Mouse (Mus musculus) embryonic facial prominence, embryonic 11.5 days (tissue): ENCODE results near the gene Gm26566. TPM values are rescaled to one million over a fixed set of nuclear protein-coding genes. Genes with fewer than 3 reads are reported as not detected.
"Not testable (repeated sequence)": the region's sequence is repeated elsewhere in the genome, so short reads cannot be mapped to it uniquely, and the experiment has no call there.

Source experiments
- ATAC-seq: fragments of 200-750 bp; cut with Nextera tagmentation; replicated peaks from 2 replicates; pipeline ENCODE4 v1.8.0; 2017; ENCODE audit warnings: low read depth; ENCODE audit not compliant: insufficient number of reproducible peaks, low FRiP score, low TSS enrichment
- DNase-seq: peaks from one replicate; pipeline ENCODE4 v3.0.0-alpha.2; 2015; ENCODE audit warnings: low spot score
- H3K27ac ChIP-seq: fragments of 300-500 bp; sonication (generic); replicated peaks from 2 replicates; pipeline ENCODE4 v1.5.1; 2014; ENCODE audit warnings: mild to moderate bottlenecking, low read depth, low read length, control low read depth
- H3K27me3 ChIP-seq: fragments of 300-500 bp; sonication (generic); 2 replicates; pipeline ENCODE4 v1.6.1; 2014; ENCODE audit warnings: mild to moderate bottlenecking, low read length, moderate library complexity, mixed read lengths; ENCODE audit not compliant: control insufficient read depth, insufficient read depth
- H3K36me3 ChIP-seq: fragments of 300-500 bp; sonication (generic); replicated peaks from 2 replicates; pipeline ENCODE4 v1.6.1; 2014; ENCODE audit warnings: low read depth, mild to moderate bottlenecking, low read length, moderate library complexity, mixed read lengths; ENCODE audit not compliant: control insufficient read depth, insufficient read depth
- H3K4me1 ChIP-seq: fragments of 300-500 bp; sonication (generic); 2 replicates; pipeline ENCODE4 v1.6.1; 2014; ENCODE audit warnings: low read length, mixed read lengths; ENCODE audit not compliant: control insufficient read depth, insufficient read depth
- H3K4me2 ChIP-seq: fragments of 300-500 bp; sonication (generic); 2 replicates; pipeline ENCODE4 v1.6.1; 2014; ENCODE audit warnings: low read depth, mild to moderate bottlenecking, control low read depth, low read length, moderate library complexity
- H3K4me3 ChIP-seq: fragments of 300-500 bp; sonication (generic); 2 replicates; pipeline ENCODE4 v1.5.1; 2014; ENCODE audit warnings: low read depth, low read length, control low read depth
- H3K9ac ChIP-seq: fragments of 300-500 bp; sonication (generic); replicated peaks from 2 replicates; pipeline ENCODE4 v1.6.1; 2014; ENCODE audit warnings: mild to moderate bottlenecking, control low read depth, low read length
- H3K9me3 ChIP-seq: fragments of 300-500 bp; sonication (generic); replicated peaks from 2 replicates; pipeline ENCODE4 v1.6.1; 2016; ENCODE audit warnings: mild to moderate bottlenecking, low read length, inconsistent platforms, mixed read lengths; ENCODE audit not compliant: control insufficient read depth
- WGBS: fragments of 180-500 bp; shearing (Covaris S2); extraction: QIAGEN DNeasy Blood & Tissue Kit; methylation state at CpG from one replicate; pipeline ENCODE4 v1.1.7; 2014; 5-methylcytosine and 5-hydroxymethylcytosine counted together
- polyA plus RNA-seq: library from polyadenylated mRNA; unstranded; fragments of >200 nt; fragmentation: Nextera tagmentation; extraction: Ambion mirVana; gene quantifications from 2 replicates; pipeline ENCODE4 v1.2.1, GENCODE M21; 2014

Gm26566 gene
- polyA plus RNA-seq, 1 experiment from 2014 or later, result 1.6 TPM

DNA sequence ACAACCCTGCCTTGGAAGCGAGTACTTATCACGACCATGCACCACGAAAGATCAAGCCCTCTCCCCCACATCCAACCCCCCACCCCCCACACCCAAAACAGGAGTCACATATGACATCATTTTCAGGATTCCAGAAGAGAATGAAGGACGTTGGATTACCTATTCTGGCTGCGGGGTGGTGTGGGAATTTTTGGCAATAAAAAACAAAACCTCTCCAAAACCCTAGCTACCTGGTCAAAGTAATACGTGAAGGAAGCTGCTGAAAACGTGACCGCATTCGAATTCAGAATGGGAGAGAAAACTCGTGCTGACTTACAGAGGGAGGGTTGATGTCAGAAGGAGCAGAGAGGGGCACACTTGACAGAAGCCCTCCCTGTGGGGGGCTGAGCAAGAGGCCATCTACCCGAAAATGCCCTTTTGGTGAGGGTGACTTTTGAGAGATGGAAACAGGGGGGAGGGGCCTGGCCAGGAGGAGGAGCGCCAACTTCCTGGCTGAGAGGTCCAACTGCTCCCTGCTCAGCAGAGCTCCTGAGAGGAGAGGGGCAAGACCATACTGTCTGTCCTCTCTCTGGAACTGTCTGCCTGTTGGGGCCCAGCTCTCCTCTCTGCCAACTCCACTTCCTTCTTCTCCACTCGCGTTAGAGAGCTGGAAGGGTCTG lies 38.1 kb downstream of the Gm26566 start, which contains the start of gene Gm13283:
Gene Gm13283 (plus strand): TSS at position 510 of the 659 bp plus-strand sequence.
- H3K4me1 ChIP-seq, H3K27me3 ChIP-seq, ATAC-seq, H3K9me3 ChIP-seq, H3K36me3 ChIP-seq, H3K27ac ChIP-seq, DNase-seq, H3K9ac ChIP-seq: not testable (repeated sequence)
- 26% methylated on average over 7 of the region's 14 CpGs for WGBS
- Histone ChIP-seq H3K4me2 (peak within 1 kb of the TSS; percentile 46), H3K4me3 (peak within 1 kb of the TSS; percentile 21)

GRCm38 (mm10) chr4:88760431-88760830 lies 38.8 kb downstream of the Gm26566 start:
- H3K9ac ChIP-seq, ATAC-seq, H3K4me1 ChIP-seq, H3K36me3 ChIP-seq, H3K9me3 ChIP-seq, H3K27me3 ChIP-seq, H3K27ac ChIP-seq: not testable (repeated sequence)
- Histone ChIP-seq H3K4me2 (peak overlapping the region; percentile 46), H3K4me3 (peak overlapping the region; percentile 21)
- DNase-seq, result peak; percentile 79
- 0% methylated on average over 19 of the region's 28 CpGs for WGBS

DNA sequence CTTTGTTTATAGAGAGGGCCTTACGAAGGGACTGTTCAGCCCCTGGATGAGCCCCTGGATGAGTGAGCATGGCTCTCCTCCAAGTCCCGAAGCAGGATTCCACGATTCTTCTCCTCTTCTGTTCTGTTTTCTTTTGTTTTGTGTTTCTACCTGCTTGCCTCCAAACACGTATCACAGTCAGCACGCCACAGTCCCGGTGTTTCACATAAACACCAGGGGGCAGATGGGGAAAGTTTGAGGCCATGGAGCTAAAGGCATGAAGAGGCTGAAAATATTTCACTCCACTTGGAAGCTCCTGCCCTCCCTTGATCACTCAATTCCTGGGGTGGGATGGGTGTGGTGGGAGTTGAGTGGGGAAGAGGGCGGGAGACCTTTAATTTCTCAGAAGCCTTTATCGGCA lies 40.2 kb downstream of the Gm26566 start:
- H3K4me3 ChIP-seq, H3K4me1 ChIP-seq, DNase-seq, H3K9ac ChIP-seq, H3K27me3 ChIP-seq, H3K27ac ChIP-seq, H3K4me2 ChIP-seq, ATAC-seq, H3K9me3 ChIP-seq, H3K36me3 ChIP-seq: not testable (repeated sequence)
- WGBS, result 74% methylated on average over 6 of the region's 8 CpGs

DNA sequence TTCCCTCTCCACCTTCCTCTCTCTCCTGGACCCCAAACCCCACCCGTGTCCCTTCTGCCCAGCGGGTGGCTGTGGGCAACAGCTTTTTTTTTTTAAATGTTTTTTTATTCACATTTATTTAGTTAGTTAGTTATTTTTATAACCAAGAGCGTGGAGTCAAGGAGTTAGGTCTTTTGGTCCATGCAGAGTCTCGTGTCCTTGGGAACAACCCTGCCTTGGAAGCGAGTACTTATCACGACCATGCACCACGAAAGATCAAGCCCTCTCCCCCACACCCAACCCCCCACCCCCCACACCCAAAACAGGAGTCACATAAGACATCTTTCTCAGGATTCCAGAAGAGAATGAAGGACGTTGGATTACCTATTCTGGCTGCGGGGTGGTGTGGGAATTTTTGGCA lies 40.7 kb downstream of the Gm26566 start:
- not testable (repeated sequence) for H3K4me2 ChIP-seq

GRCm38 (mm10) chr4:88763384-88764018 lies 41.9 kb downstream of the Gm26566 start:
- 4% methylated on average over 26 of the region's 42 CpGs for WGBS
- H3K27me3 ChIP-seq, H3K4me1 ChIP-seq, H3K27ac ChIP-seq, ATAC-seq, H3K9ac ChIP-seq, H3K36me3 ChIP-seq, H3K9me3 ChIP-seq: not testable (repeated sequence)
- DNase-seq, result peak; percentile 71
- H3K4me3 ChIP-seq, result peak overlapping the region; percentile 25
- peak overlapping the region; percentile 38 for H3K4me2 ChIP-seq

More for the DNA sequence above, 40.7 kb downstream of the Gm26566 start:
- 60% methylated on average over 7 of the region's 9 CpGs for WGBS
- not testable (repeated sequence) for H3K4me3 ChIP-seq, H3K27ac ChIP-seq, H3K9ac ChIP-seq, H3K4me1 ChIP-seq, H3K9me3 ChIP-seq, H3K36me3 ChIP-seq, ATAC-seq, DNase-seq, H3K27me3 ChIP-seq

Other genes starting within 250 kb of the Gm26566 start
- not detected in 2 replicates for gene Ifnb1, start 199.0 kb upstream of the Gm26566 start, polyA plus RNA-seq
- gene Ifna15, start 163.6 kb upstream of the Gm26566 start, polyA plus RNA-seq, result not detected in 2 replicates
- gene Ifna14, start 150.0 kb upstream of the Gm26566 start, polyA plus RNA-seq, result not detected in 2 replicates
- gene Ifna9, start 129.4 kb upstream of the Gm26566 start, polyA plus RNA-seq, result not detected in 2 replicates
- not detected in 2 replicates for gene Ifna12, start 118.4 kb upstream of the Gm26566 start, polyA plus RNA-seq
- not detected in 2 replicates for gene C87499, start 87.4 kb upstream of the Gm26566 start, polyA plus RNA-seq
- gene Ifna13, start 77.3 kb upstream of the Gm26566 start, polyA plus RNA-seq, result 0.26 TPM in 1 of 2 replicates, not detected in the other
- not detected in 2 replicates for gene Ifna16, start 44.9 kb upstream of the Gm26566 start, polyA plus RNA-seq
- gene Ifna2, start 37.9 kb upstream of the Gm26566 start, polyA plus RNA-seq, result not detected in 2 replicates
- gene Ifnab, start 30.4 kb upstream of the Gm26566 start, polyA plus RNA-seq, result not detected in 2 replicates
- 162 and 180 TPM in 2 replicates for gene Klhl9, start 660 bp downstream of the Gm26566 start, polyA plus RNA-seq
- gene Gm13271, start 33.1 kb downstream of the Gm26566 start, polyA plus RNA-seq, result not detected in 2 replicates
- gene Gm13283, start 38.3 kb downstream of the Gm26566 start, polyA plus RNA-seq, result 0.20 and 0.28 TPM in 2 replicates
- gene Gm13290, start 52.0 kb downstream of the Gm26566 start, polyA plus RNA-seq, result 0.22 TPM in 1 of 2 replicates, not detected in the other
- not detected in 2 replicates for gene Gm13289, start 55.1 kb downstream of the Gm26566 start, polyA plus RNA-seq
- gene Gm13272, start 58.0 kb downstream of the Gm26566 start, polyA plus RNA-seq, result not detected in 2 replicates
- 0.28 TPM in 1 of 2 replicates, not detected in the other for gene Ifnz, start 60.3 kb downstream of the Gm26566 start, polyA plus RNA-seq
- gene Gm13276, start 63.9 kb downstream of the Gm26566 start, polyA plus RNA-seq, result not detected in 2 replicates
- gene Gm13277, start 66.8 kb downstream of the Gm26566 start, polyA plus RNA-seq, result not detected in 2 replicates
- not detected in 2 replicates for gene Gm13278, start 69.7 kb downstream of the Gm26566 start, polyA plus RNA-seq
- not detected in 2 replicates for gene Gm13275, start 72.7 kb downstream of the Gm26566 start, polyA plus RNA-seq
- gene Gm13279, start 75.6 kb downstream of the Gm26566 start, polyA plus RNA-seq, result not detected in 2 replicates
- 0.86 and 1.2 TPM in 2 replicates for gene Gm13285, start 77.9 kb downstream of the Gm26566 start, polyA plus RNA-seq
- gene Gm13287, start 81.4 kb downstream of the Gm26566 start, polyA plus RNA-seq, result not detected in 2 replicates
- gene Gm13288, start 83.7 kb downstream of the Gm26566 start, polyA plus RNA-seq, result not detected in 2 replicates
- not detected in 2 replicates for gene Ifna7, start 94.4 kb downstream of the Gm26566 start, polyA plus RNA-seq
- gene Ifna11, start 98.2 kb downstream of the Gm26566 start, polyA plus RNA-seq, result not detected in 2 replicates
- not detected in 2 replicates for gene Ifna6, start 105.6 kb downstream of the Gm26566 start, polyA plus RNA-seq
- gene Ifna5, start 113.7 kb downstream of the Gm26566 start, polyA plus RNA-seq, result not detected in 2 replicates
- gene Ifna4, start 120.1 kb downstream of the Gm26566 start, polyA plus RNA-seq, result not detected in 2 replicates
- gene Ifna1, start 128.3 kb downstream of the Gm26566 start, polyA plus RNA-seq, result not detected in 2 replicates
- not detected in 2 replicates for gene Ifne, start 158.4 kb downstream of the Gm26566 start, polyA plus RNA-seq